Mouse (Mus musculus): ENCODE data around the gene Cnot8.

The Cnot8 gene

GRCm38 (mm10) chr11:58102581-58103343, 1.2 kb upstream of the Cnot8 start:
- no peak for DNase-seq (ENCODE audit: extremely low read depth, insufficient read length, low spot score)

GRCm38 (mm10) chr11:58103344-58103653, 654 bp upstream of the Cnot8 start:
- DNase-seq (ENCODE audit: extremely low read depth, insufficient read length, low spot score), result no peak

GRCm38 (mm10) chr11:58104351-58104791, 418 bp downstream of the Cnot8 start:
- no peak for DNase-seq (ENCODE audit: extremely low read depth, insufficient read length, low spot score)

- peak; percentile 25 for DNase-seq (ENCODE audit: extremely low read depth, insufficient read length, low spot score)
Measured at GRCm38 (mm10) chr11:58107009-58107408, 3.1 kb downstream of the Cnot8 start.

- no peak for DNase-seq (ENCODE audit: extremely low read depth, insufficient read length, low spot score)
Measured at GRCm38 (mm10) chr11:58107664-58108337, 3.8 kb downstream of the Cnot8 start.

GRCm38 (mm10) chr11:58116560-58116959, 12.6 kb downstream of the Cnot8 start:
- no peak for DNase-seq (ENCODE audit: extremely low read depth, insufficient read length, low spot score)

GRCm38 (mm10) chr11:58117044-58117652, 13.2 kb downstream of the Cnot8 start:
- DNase-seq (ENCODE audit: extremely low read depth, insufficient read length, low spot score), result peak; percentile 45

GRCm38 (mm10) chr11:58120655-58121054, 16.7 kb downstream of the Cnot8 start:
- no peak for DNase-seq (ENCODE audit: extremely low read depth, insufficient read length, low spot score)

- no peak for DNase-seq (ENCODE audit: extremely low read depth, insufficient read length, low spot score)
Measured at GRCm38 (mm10) chr11:58121351-58121750, 17.4 kb downstream of the Cnot8 start.

GRCm38 (mm10) chr11:58123711-58124110, 19.8 kb downstream of the Cnot8 start:
- DNase-seq (ENCODE audit: extremely low read depth, insufficient read length, low spot score), result no peak

- DNase-seq (ENCODE audit: extremely low read depth, insufficient read length, low spot score), result no peak
Measured at GRCm38 (mm10) chr11:58125021-58125420, 21.1 kb downstream of the Cnot8 start.

GRCm38 (mm10) chr11:58126397-58127160, 22.6 kb downstream of the Cnot8 start:
- peak; percentile 13 for DNase-seq (ENCODE audit: extremely low read depth, insufficient read length, low spot score)

GRCm38 (mm10) chr11:58127544-58127943, 23.6 kb downstream of the Cnot8 start:
- DNase-seq (ENCODE audit: extremely low read depth, insufficient read length, low spot score), result no peak

GRCm38 (mm10) chr11:58129302-58129843, 25.4 kb downstream of the Cnot8 start:
- DNase-seq (ENCODE audit: extremely low read depth, insufficient read length, low spot score), result no peak

- no peak for DNase-seq (ENCODE audit: extremely low read depth, insufficient read length, low spot score)
Measured at GRCm38 (mm10) chr11:58132026-58132425, 28.1 kb downstream of the Cnot8 start.

- DNase-seq (ENCODE audit: extremely low read depth, insufficient read length, low spot score), result no peak
Measured at GRCm38 (mm10) chr11:58134869-58135268, 30.9 kb downstream of the Cnot8 start.

- DNase-seq (ENCODE audit: extremely low read depth, insufficient read length, low spot score), result no peak
Measured at GRCm38 (mm10) chr11:58135296-58135695, 31.3 kb downstream of the Cnot8 start.

- DNase-seq (ENCODE audit: extremely low read depth, insufficient read length, low spot score), result no peak
Measured at GRCm38 (mm10) chr11:58136677-58137076, 32.7 kb downstream of the Cnot8 start.

GRCm38 (mm10) chr11:58138821-58139220, 34.9 kb downstream of the Cnot8 start:
- no peak for DNase-seq (ENCODE audit: extremely low read depth, insufficient read length, low spot score)

- no peak for DNase-seq (ENCODE audit: extremely low read depth, insufficient read length, low spot score)
Measured at GRCm38 (mm10) chr11:58139466-58139865, 35.5 kb downstream of the Cnot8 start.

All from 3134 (cell line).